Mouse (Mus musculus): ENCODE data around the gene Phrf1.

The Phrf1 gene

GRCm38 (mm10) chr7:141278766-141279590 lies 50.4 kb downstream of the Phrf1 start, which contains the start of gene Sct:
Gene Sct, minus strand, starts transcription at chr7:141279133.
- peaks cover 38% of the 10 kb centered on the region for H3K4me1 ChIP-seq (replicated peaks; ENCODE audit: low read depth, low read length)
- H3K36me3 ChIP-seq (ENCODE audit: insufficient read depth, low read length), result no peaks in the 10 kb centered on the region
- H3K27me3 ChIP-seq (ENCODE audit: insufficient read depth, low read length), result peaks cover 24% of the 10 kb centered on the region
- H3K4me3 ChIP-seq (replicated peaks; ENCODE audit: low read length), result peak within 1 kb of the TSS; percentile 78
- TF ChIP-seq POU5F1 (IDR thresholded peaks at IDR 0.05; ENCODE audit: borderline replicate concordance, low read length) (no peak), CTCF (conservative IDR thresholded peaks at IDR 0.05; ENCODE audit: low read length) (peak; percentile 45)
- no peaks in the 10 kb centered on the region for H3K9me3 ChIP-seq (ENCODE audit: low read length)

- TF ChIP-seq CTCF (conservative IDR thresholded peaks at IDR 0.05; ENCODE audit: low read length) (no peak), POU5F1 (IDR thresholded peaks at IDR 0.05; ENCODE audit: borderline replicate concordance, low read length) (no peak), NANOG (IDR thresholded peaks at IDR 0.05; ENCODE audit: borderline replicate concordance, low read length) (no peak)
- Histone ChIP-seq H3K36me3 (ENCODE audit: insufficient read depth, low read length) (no peaks in the 10 kb centered on the region), H3K9me3 (ENCODE audit: low read length) (no peaks in the 10 kb centered on the region), H3K4me1 (replicated peaks; ENCODE audit: low read depth, low read length) (peaks cover 35% of the 10 kb centered on the region), H3K27me3 (ENCODE audit: insufficient read depth, low read length) (peaks cover 22% of the 10 kb centered on the region), H3K4me3 (replicated peaks; ENCODE audit: low read length) (no peak overlapping the region)
These were observed 52.9 kb downstream of the Phrf1 start for GRCm38 (mm10) chr7:141281442-141281841.

GRCm38 (mm10) chr7:141282756-141283155 lies 54.2 kb downstream of the Phrf1 start:
- Histone ChIP-seq H3K4me3 (replicated peaks; ENCODE audit: low read length) (no peak overlapping the region), H3K4me1 (replicated peaks; ENCODE audit: low read depth, low read length) (peaks cover 30% of the 10 kb centered on the region), H3K27me3 (ENCODE audit: insufficient read depth, low read length) (peaks cover 22% of the 10 kb centered on the region), H3K36me3 (ENCODE audit: insufficient read depth, low read length) (no peaks in the 10 kb centered on the region), H3K9me3 (ENCODE audit: low read length) (no peaks in the 10 kb centered on the region)
- TF ChIP-seq NANOG (IDR thresholded peaks at IDR 0.05; ENCODE audit: borderline replicate concordance, low read length) (no peak), POU5F1 (IDR thresholded peaks at IDR 0.05; ENCODE audit: borderline replicate concordance, low read length) (no peak), CTCF (conservative IDR thresholded peaks at IDR 0.05; ENCODE audit: low read length) (no peak)

GRCm38 (mm10) chr7:141288042-141288441 lies 59.5 kb downstream of the Phrf1 start:
- TF ChIP-seq POU5F1 (IDR thresholded peaks at IDR 0.05; ENCODE audit: borderline replicate concordance, low read length), result no peak
- TF ChIP-seq CTCF (conservative IDR thresholded peaks at IDR 0.05; ENCODE audit: low read length), result no peak
- peak; percentile 16; the same call in 1 of the 2 replicates for TF ChIP-seq NANOG (IDR thresholded peaks at IDR 0.05; ENCODE audit: borderline replicate concordance, low read length)
- no peak overlapping the region for H3K4me3 ChIP-seq (replicated peaks; ENCODE audit: low read length)
- no peaks in the 10 kb centered on the region for H3K36me3 ChIP-seq (ENCODE audit: insufficient read depth, low read length)
- H3K27me3 ChIP-seq (ENCODE audit: insufficient read depth, low read length), result peaks cover 33% of the 10 kb centered on the region
- H3K9me3 ChIP-seq (ENCODE audit: low read length), result no peaks in the 10 kb centered on the region
- H3K4me1 ChIP-seq (replicated peaks; ENCODE audit: low read depth, low read length), result peaks cover 37% of the 10 kb centered on the region

GRCm38 (mm10) chr7:141291921-141292582 lies 63.5 kb downstream of the Phrf1 start, which contains the start of gene Drd4:
Gene Drd4, plus strand, starts transcription at chr7:141292006.
- TF ChIP-seq POU5F1 (IDR thresholded peaks at IDR 0.05; ENCODE audit: borderline replicate concordance, low read length) (no peak), CTCF (conservative IDR thresholded peaks at IDR 0.05; ENCODE audit: low read length) (no peak), NANOG (IDR thresholded peaks at IDR 0.05; ENCODE audit: borderline replicate concordance, low read length) (no peak)
- Histone ChIP-seq H3K27me3 (ENCODE audit: insufficient read depth, low read length) (peaks cover 66% of the 10 kb centered on the region), H3K9me3 (ENCODE audit: low read length) (no peaks in the 10 kb centered on the region), H3K36me3 (ENCODE audit: insufficient read depth, low read length) (peaks cover 10% of the 10 kb centered on the region), H3K4me1 (replicated peaks; ENCODE audit: low read depth, low read length) (peaks cover 50% of the 10 kb centered on the region), H3K4me3 (replicated peaks; ENCODE audit: low read length) (peak within 1 kb of the TSS; percentile 72)

GRCm38 (mm10) chr7:141292583-141293388 lies 64.2 kb downstream of the Phrf1 start:
- Histone ChIP-seq H3K27me3 (ENCODE audit: insufficient read depth, low read length) (peaks cover 66% of the 10 kb centered on the region), H3K4me1 (replicated peaks; ENCODE audit: low read depth, low read length) (peaks cover 45% of the 10 kb centered on the region), H3K36me3 (ENCODE audit: insufficient read depth, low read length) (peaks cover 18% of the 10 kb centered on the region), H3K9me3 (ENCODE audit: low read length) (no peaks in the 10 kb centered on the region), H3K4me3 (replicated peaks; ENCODE audit: low read length) (peak overlapping the region; percentile 72)
- TF ChIP-seq NANOG (IDR thresholded peaks at IDR 0.05; ENCODE audit: borderline replicate concordance, low read length) (no peak), POU5F1 (IDR thresholded peaks at IDR 0.05; ENCODE audit: borderline replicate concordance, low read length) (no peak), CTCF (conservative IDR thresholded peaks at IDR 0.05; ENCODE audit: low read length) (no peak)

- no peak for TF ChIP-seq POU5F1 (IDR thresholded peaks at IDR 0.05; ENCODE audit: borderline replicate concordance, low read length)
- TF ChIP-seq CTCF (conservative IDR thresholded peaks at IDR 0.05; ENCODE audit: low read length), result no peak
- TF ChIP-seq NANOG (IDR thresholded peaks at IDR 0.05; ENCODE audit: borderline replicate concordance, low read length), result no peak
- Histone ChIP-seq H3K4me1 (replicated peaks; ENCODE audit: low read depth, low read length) (peaks cover 34% of the 10 kb centered on the region), H3K4me3 (replicated peaks; ENCODE audit: low read length) (peak overlapping the region; percentile 73), H3K9me3 (ENCODE audit: low read length) (no peaks in the 10 kb centered on the region), H3K36me3 (ENCODE audit: insufficient read depth, low read length) (peaks cover 26% of the 10 kb centered on the region), H3K27me3 (ENCODE audit: insufficient read depth, low read length) (peaks cover 66% of the 10 kb centered on the region)
These were observed 65.4 kb downstream of the Phrf1 start for GRCm38 (mm10) chr7:141293852-141294471.

All from E14TG2a.4 (cell line).